Mouse (Mus musculus) megakaryocyte, embryonic 14.5 days (primary cell): ENCODE results near the gene 1700025C18Rik. TPM values are rescaled to one million over a fixed set of nuclear protein-coding genes. Genes with fewer than 3 reads are reported as not detected.
A peak's percentile ranks its signal among the peaks of the same experiment; 100 is the strongest.

Experiments used
- H3K27me3 ChIP-seq: replicated peaks from 2 replicates; pipeline ENCODE3; 2012; ENCODE audit warnings: inconsistent platforms
- H3K36me3 ChIP-seq: replicated peaks from 2 replicates; pipeline ENCODE3; 2012; ENCODE audit warnings: low read length, inconsistent platforms, mixed read lengths
- H3K4me1 ChIP-seq: 2 replicates; pipeline ENCODE4 v1.6.1; 2012; ENCODE audit warnings: inconsistent platforms
- H3K4me3 ChIP-seq: replicated peaks from 2 replicates; pipeline ENCODE3; 2012; ENCODE audit warnings: moderate library complexity, mild to moderate bottlenecking, inconsistent platforms
- H3K9me3 ChIP-seq: 2 replicates; pipeline ENCODE4 v1.6.1; 2012; ENCODE audit warnings: inconsistent platforms
- FLI1 ChIP-seq: IDR thresholded peaks from 2 replicates; pipeline ENCODE4 v1.6.1; 2012; ENCODE audit warnings: low read length, inconsistent platforms, mixed read lengths
- GATA1 ChIP-seq: IDR thresholded peaks from 3 replicates; pipeline ENCODE4 v1.6.1; 2012; ENCODE audit warnings: mixed read lengths, low read length, inconsistent platforms, borderline replicate concordance
- polyA plus RNA-seq: library from polyadenylated mRNA; stranded (reverse); fragments of >175 nt; gene quantifications from 2 replicates; pipeline ENCODE4 v1.2.3, GENCODE M21; 2012; ENCODE audit warnings: low replicate concordance; ENCODE audit not compliant: insufficient read depth

Gene 1700025C18Rik
- polyA plus RNA-seq, 1 experiment: not detected

- Histone ChIP-seq H3K9me3 (no peaks in the 10 kb centered on the region), H3K27me3 (peaks cover 78% of the 10 kb centered on the region)
Observed at GRCm38 (mm10) chr2:165106585-165106984, 16.0 kb upstream of the 1700025C18Rik start.

GRCm38 (mm10) chr2:165105513-165106079 is 15.0 kb upstream of the 1700025C18Rik start:
- no peaks in the 10 kb centered on the region for H3K36me3 ChIP-seq
- H3K9me3 ChIP-seq: no peaks in the 10 kb centered on the region
- TF ChIP-seq FLI1 (no peak), GATA1 (no peak)
- H3K4me3 ChIP-seq: no peak overlapping the region
- H3K27me3 ChIP-seq: peaks cover 78% of the 10 kb centered on the region
- H3K4me1 ChIP-seq: peaks cover 5% of the 10 kb centered on the region; the same call in 1 of the 2 replicates

More at GRCm38 (mm10) chr2:165106585-165106984, 16.0 kb upstream of the 1700025C18Rik start:
- Histone ChIP-seq H3K4me3 (peak overlapping the region; percentile 25), H3K36me3 (no peaks in the 10 kb centered on the region), H3K4me1 (peaks cover 5% of the 10 kb centered on the region; the same call in 1 of the 2 replicates)
- TF ChIP-seq GATA1 (no peak), FLI1 (no peak)

- H3K4me3 ChIP-seq: no peak overlapping the region
- no peaks in the 10 kb centered on the region for H3K9me3 ChIP-seq
- H3K27me3 ChIP-seq: peaks cover 76% of the 10 kb centered on the region
- peaks cover 9% of the 10 kb centered on the region; the same call in 1 of the 2 replicates for H3K4me1 ChIP-seq
- H3K36me3 ChIP-seq: no peaks in the 10 kb centered on the region
- TF ChIP-seq FLI1: no peak
- TF ChIP-seq GATA1: no peak
Observed at GRCm38 (mm10) chr2:165102920-165103319, 12.4 kb upstream of the 1700025C18Rik start.

GRCm38 (mm10) chr2:165100749-165101148 is 10.2 kb upstream of the 1700025C18Rik start:
- TF ChIP-seq GATA1 (no peak), FLI1 (no peak)

GRCm38 (mm10) chr2:165098861-165099260 is 8.3 kb upstream of the 1700025C18Rik start:
- H3K9me3 ChIP-seq: no peaks in the 10 kb centered on the region
- H3K4me1 ChIP-seq: peaks cover 4% of the 10 kb centered on the region; the same call in 1 of the 2 replicates
- H3K27me3 ChIP-seq: peaks cover 84% of the 10 kb centered on the region
- H3K36me3 ChIP-seq: no peaks in the 10 kb centered on the region
- H3K4me3 ChIP-seq: no peak overlapping the region
- TF ChIP-seq GATA1: no peak

More at GRCm38 (mm10) chr2:165100749-165101148, 10.2 kb upstream of the 1700025C18Rik start:
- Histone ChIP-seq H3K27me3 (peaks cover 81% of the 10 kb centered on the region), H3K4me1 (peaks cover 4% of the 10 kb centered on the region; the same call in 1 of the 2 replicates), H3K4me3 (no peak overlapping the region), H3K9me3 (no peaks in the 10 kb centered on the region), H3K36me3 (no peaks in the 10 kb centered on the region)

GRCm38 (mm10) chr2:165096367-165096766 is 5.8 kb upstream of the 1700025C18Rik start:
- H3K27me3 ChIP-seq: peaks cover 86% of the 10 kb centered on the region
- no peaks in the 10 kb centered on the region for H3K9me3 ChIP-seq
- no peak for TF ChIP-seq FLI1
- no peak for TF ChIP-seq GATA1

GRCm38 (mm10) chr2:165092393-165092792 is 1.8 kb upstream of the 1700025C18Rik start:
- no peaks in the 10 kb centered on the region for H3K9me3 ChIP-seq
- H3K4me1 ChIP-seq: no peaks in the 10 kb centered on the region
- H3K36me3 ChIP-seq: no peaks in the 10 kb centered on the region
- H3K4me3 ChIP-seq: no peak overlapping the region
- peaks cover 80% of the 10 kb centered on the region for H3K27me3 ChIP-seq
- TF ChIP-seq GATA1: no peak
- TF ChIP-seq FLI1: no peak

More at GRCm38 (mm10) chr2:165096367-165096766, 5.8 kb upstream of the 1700025C18Rik start:
- Histone ChIP-seq H3K4me1 (peaks cover 4% of the 10 kb centered on the region; the same call in 1 of the 2 replicates), H3K36me3 (no peaks in the 10 kb centered on the region), H3K4me3 (no peak overlapping the region)

- Histone ChIP-seq H3K4me1 (no peaks in the 10 kb centered on the region), H3K27me3 (peaks cover 77% of the 10 kb centered on the region), H3K4me3 (no peak overlapping the region), H3K36me3 (no peaks in the 10 kb centered on the region), H3K9me3 (no peaks in the 10 kb centered on the region)
- no peak for TF ChIP-seq GATA1
- TF ChIP-seq FLI1: no peak
Observed at GRCm38 (mm10) chr2:165091433-165091965, 949 bp upstream of the 1700025C18Rik start.

GRCm38 (mm10) chr2:165089470-165089869 is 1.1 kb downstream of the 1700025C18Rik start:
- Histone ChIP-seq H3K4me1 (no peaks in the 10 kb centered on the region), H3K36me3 (no peaks in the 10 kb centered on the region), H3K9me3 (no peaks in the 10 kb centered on the region), H3K27me3 (peaks cover 80% of the 10 kb centered on the region), H3K4me3 (no peak overlapping the region)
- no peak for TF ChIP-seq FLI1
- TF ChIP-seq GATA1: no peak

- H3K27me3 ChIP-seq: peaks cover 60% of the 10 kb centered on the region
- no peaks in the 10 kb centered on the region for H3K9me3 ChIP-seq
- no peak for TF ChIP-seq GATA1
- TF ChIP-seq FLI1: no peak
- no peaks in the 10 kb centered on the region for H3K36me3 ChIP-seq
- H3K4me1 ChIP-seq: no peaks in the 10 kb centered on the region
- H3K4me3 ChIP-seq: no peak overlapping the region
Observed at GRCm38 (mm10) chr2:165086634-165087033, 3.9 kb downstream of the 1700025C18Rik start.

GRCm38 (mm10) chr2:165081257-165081656 is 9.3 kb downstream of the 1700025C18Rik start:
- no peaks in the 10 kb centered on the region for H3K4me1 ChIP-seq
- H3K36me3 ChIP-seq: no peaks in the 10 kb centered on the region
- TF ChIP-seq GATA1 (no peak), FLI1 (no peak)
- H3K9me3 ChIP-seq: no peaks in the 10 kb centered on the region
- H3K4me3 ChIP-seq: no peak overlapping the region
- peaks cover 72% of the 10 kb centered on the region for H3K27me3 ChIP-seq
